Mouse (Mus musculus) CH12.LX (cell line): Measurements from ENCODE around the gene Pdlim1. TPM values are rescaled to one million over a fixed set of nuclear protein-coding genes. Genes with fewer than 3 reads are reported as not detected.

ENCODE experiments used
- DNase-seq: peaks from one replicate; pipeline ENCODE4 v3.0.0-alpha.2; 2013; ENCODE audit errors: extremely low read depth
- H3K27ac ChIP-seq: 2 replicates; pipeline ENCODE4 v1.5.1; 2012; ENCODE audit warnings: low read depth, mild to moderate bottlenecking, control low read depth, moderate library complexity; ENCODE audit not compliant: insufficient read depth
- H3K27me3 ChIP-seq: replicated peaks from 2 replicates; pipeline ENCODE3; 2012; ENCODE audit warnings: inconsistent platforms
- H3K36me3 ChIP-seq, 2 experiments: replicated peaks in 1 of 2; 2 replicates each; pipeline versions ENCODE3 to v1.6.1; 2012; ENCODE audit warnings: inconsistent platforms in 1 of 2, low read length in 1 of 2, mild to moderate bottlenecking in 1 of 2, mixed read lengths in 1 of 2, moderate library complexity in 1 of 2; ENCODE audit not compliant: control insufficient read depth in 1 of 2, insufficient read depth in 1 of 2
- H3K4me1 ChIP-seq, 2 experiments: 2 replicates each; pipeline ENCODE4 v1.6.1; 2012; ENCODE audit warnings: inconsistent platforms in 1 of 2, moderate library complexity in 1 of 2; ENCODE audit not compliant: insufficient read depth in 2 of 2, control insufficient read depth in 1 of 2
- H3K4me2 ChIP-seq: 2 replicates; pipeline ENCODE4 v1.6.1; 2012; ENCODE audit warnings: low read depth, mild to moderate bottlenecking, control low read depth; ENCODE audit not compliant: poor library complexity, insufficient read depth, severe bottlenecking
- H3K4me3 ChIP-seq, 3 experiments: fragments of 150-350 bp in 1 of 3; sonication (generic) in 1 of 3; replicated peaks in 1 of 3; 2 replicates each; pipeline versions ENCODE3 to v1.5.1; 2011 to 2012; ENCODE audit warnings: low read depth in 2 of 3, low read length in 2 of 3, mild to moderate bottlenecking in 2 of 3, moderate library complexity in 2 of 3, control low read depth in 1 of 3, improper control_type of control experiment in 1 of 3, inconsistent platforms in 1 of 3, mixed read lengths in 1 of 3; ENCODE audit not compliant: poor library complexity in 1 of 3
- H3K79me2 ChIP-seq: replicated peaks from 2 replicates; pipeline ENCODE4 v1.6.1; 2012; ENCODE audit warnings: mild to moderate bottlenecking, moderate library complexity; ENCODE audit not compliant: control insufficient read depth, poor library complexity, insufficient read depth, severe bottlenecking; ENCODE audit errors: extremely low read depth
- H3K9ac ChIP-seq: 2 replicates; pipeline ENCODE4 v1.6.1; 2012; ENCODE audit warnings: low read depth, mild to moderate bottlenecking, control low read depth, moderate library complexity; ENCODE audit not compliant: insufficient read depth
- H3K9me3 ChIP-seq: replicated peaks from 2 replicates; pipeline ENCODE3; 2012; ENCODE audit warnings: low read length, inconsistent platforms, mixed read lengths
- BHLHE40 ChIP-seq: IDR thresholded peaks from 2 replicates; pipeline ENCODE4 v1.6.1; 2011; ENCODE audit warnings: mild to moderate bottlenecking, low read depth, low read length, improper control_type of control experiment
- CHD1 ChIP-seq: IDR thresholded peaks from 2 replicates; pipeline ENCODE4 v1.6.1; 2012; ENCODE audit warnings: low read depth, low read length, improper control_type of control experiment, inconsistent platforms
- CHD2 ChIP-seq: IDR thresholded peaks from 2 replicates; pipeline ENCODE4 v1.6.1; 2011; ENCODE audit warnings: low read length, improper control_type of control experiment
- E2F4 ChIP-seq: IDR thresholded peaks from 2 replicates; pipeline ENCODE4 v1.6.1; 2011; ENCODE audit warnings: low read depth, low read length, improper control_type of control experiment; ENCODE audit not compliant: insufficient replicate concordance
- HCFC1 ChIP-seq: IDR thresholded peaks from 2 replicates; pipeline ENCODE4 v1.6.1; 2012; ENCODE audit warnings: low read depth, mild to moderate bottlenecking, inconsistent platforms, low read length, improper control_type of control experiment
- JUND ChIP-seq: conservative IDR thresholded peaks from 2 replicates; pipeline ENCODE4 v1.6.1; 2011; ENCODE audit warnings: low read depth, low read length, improper control_type of control experiment
- MAZ ChIP-seq: IDR thresholded peaks from 2 replicates; pipeline ENCODE4 v1.6.1; 2012; ENCODE audit warnings: low read depth, mild to moderate bottlenecking, inconsistent platforms, low read length, improper control_type of control experiment, moderate library complexity
- MEF2A ChIP-seq: IDR thresholded peaks from 2 replicates; pipeline ENCODE4 v1.6.1; 2014; ENCODE audit warnings: low read depth, mild to moderate bottlenecking, inconsistent platforms, low read length, improper control_type of control experiment, borderline replicate concordance
- MXI1 ChIP-seq: IDR thresholded peaks from 2 replicates; pipeline ENCODE4 v1.6.1; 2011; ENCODE audit warnings: mild to moderate bottlenecking, low read depth, low read length, improper control_type of control experiment
- NELFE ChIP-seq: IDR thresholded peaks from 2 replicates; pipeline ENCODE4 v1.6.1; 2011; ENCODE audit warnings: low read depth, low read length, improper control_type of control experiment
- RCOR1 ChIP-seq: conservative IDR thresholded peaks from 2 replicates; pipeline ENCODE4 v1.6.1; 2012; ENCODE audit warnings: low read depth, mild to moderate bottlenecking, inconsistent platforms, low read length, improper control_type of control experiment
- SIN3A ChIP-seq: IDR thresholded peaks from 2 replicates; pipeline ENCODE4 v1.6.1; 2012; ENCODE audit warnings: low read length, improper control_type of control experiment, inconsistent platforms
- TBP ChIP-seq: conservative IDR thresholded peaks from 2 replicates; pipeline ENCODE4 v1.6.1; 2011; ENCODE audit warnings: low read depth, low read length, improper control_type of control experiment
- TCF12 ChIP-seq: IDR thresholded peaks from 2 replicates; pipeline ENCODE4 v1.6.1; 2014; ENCODE audit warnings: low read depth, mild to moderate bottlenecking, inconsistent platforms, low read length, improper control_type of control experiment
- UBTF ChIP-seq: IDR thresholded peaks from 2 replicates; pipeline ENCODE4 v1.6.1; 2012; ENCODE audit warnings: low read depth, mild to moderate bottlenecking, inconsistent platforms, low read length, improper control_type of control experiment, moderate library complexity
- USF2 ChIP-seq: conservative IDR thresholded peaks from 2 replicates; pipeline ENCODE4 v1.6.1; 2011; ENCODE audit warnings: low read depth, low read length, improper control_type of control experiment
- ZMIZ1 ChIP-seq: IDR thresholded peaks from 2 replicates; pipeline ENCODE4 v1.6.1; 2012; ENCODE audit warnings: low read depth, mild to moderate bottlenecking, inconsistent platforms, low read length, improper control_type of control experiment
- dilution Hi-C: fragments of 300-500 bp; cut with MboI; formaldehyde crosslinking; loops from 2 replicates; pipeline ENCODE4 v1.14.3; 2020; ENCODE audit warnings: low sequenced_read_pairs; ENCODE audit not compliant: extremely low pct_unique_long_range_greater_than_20kb, extremely low pct_ligation_motif_present
- in situ Hi-C: fragments of 300-500 bp; cut with MboI; formaldehyde crosslinking; loops from 3 replicates; pipeline ENCODE4 v1.14.3; 2019; ENCODE audit warnings: low sequenced_read_pairs, low pct_ligation_motif_present, low pct_unique_long_range_greater_than_20kb, mixed read lengths
- polyA plus RNA-seq: library from polyadenylated mRNA; unstranded; fragments of >175 nt; gene quantifications from 2 replicates; pipeline ENCODE4 v1.2.1, GENCODE M21; 2012; ENCODE audit warnings: low read depth; ENCODE audit not compliant: insufficient read length
- total RNA-seq, 2 experiments: library from RNA; depleted of rRNA; stranded (reverse); fragments of 300-350 nt in 1 of 2; fragments of >200 nt in 1 of 2; gene quantifications; 2 replicates each; pipeline ENCODE4 v1.2.3; 2012 to 2014

The Pdlim1 gene
- total and polyA plus RNA-seq, 3 experiments = 15.1 to 54.9 (median 18.7) TPM

DNA sequence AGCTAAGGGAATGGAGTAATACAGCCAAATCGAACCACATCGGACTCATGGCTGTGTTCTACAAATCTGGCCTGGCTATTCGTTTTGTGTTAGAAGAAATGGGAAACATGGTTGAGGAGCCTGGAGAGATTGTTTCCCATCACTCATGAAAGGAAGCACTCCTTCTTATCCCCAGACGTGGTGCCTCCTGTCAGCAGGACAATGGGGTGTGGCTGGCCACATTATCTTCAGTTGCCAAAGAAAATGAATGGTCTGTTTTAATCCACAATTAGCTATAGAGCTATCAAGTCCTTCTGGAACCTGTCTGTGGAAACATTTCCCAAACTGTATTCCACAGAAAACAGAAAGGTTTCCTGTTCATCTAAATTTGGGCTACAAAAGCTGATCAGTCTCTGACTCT is 45.4 kb upstream of the Pdlim1 start:
- no peak for DNase-seq
- no peak for TF ChIP-seq CHD2
- no peak for TF ChIP-seq HCFC1
- TF ChIP-seq BHLHE40 = no peak
- TF ChIP-seq CHD1 = no peak
- no peak for TF ChIP-seq TBP
- no peaks in the 10 kb centered on the region for H3K79me2 ChIP-seq
- no peak overlapping the region for H3K9ac ChIP-seq
- no peak overlapping the region for H3K4me3 ChIP-seq
- no peaks in the 10 kb centered on the region for H3K27me3 ChIP-seq
- no peaks in the 10 kb centered on the region for H3K9me3 ChIP-seq
- peaks cover 0 to 12% of the 10 kb centered on the region in 2 experiments for H3K36me3 ChIP-seq
- no peaks in the 10 kb centered on the region for H3K4me1 ChIP-seq
- dilution Hi-C loops = no loop called here
- in situ Hi-C loops = no loop called here
- no peak overlapping the region for H3K4me2 ChIP-seq
- no peak overlapping the region for H3K27ac ChIP-seq

DNA sequence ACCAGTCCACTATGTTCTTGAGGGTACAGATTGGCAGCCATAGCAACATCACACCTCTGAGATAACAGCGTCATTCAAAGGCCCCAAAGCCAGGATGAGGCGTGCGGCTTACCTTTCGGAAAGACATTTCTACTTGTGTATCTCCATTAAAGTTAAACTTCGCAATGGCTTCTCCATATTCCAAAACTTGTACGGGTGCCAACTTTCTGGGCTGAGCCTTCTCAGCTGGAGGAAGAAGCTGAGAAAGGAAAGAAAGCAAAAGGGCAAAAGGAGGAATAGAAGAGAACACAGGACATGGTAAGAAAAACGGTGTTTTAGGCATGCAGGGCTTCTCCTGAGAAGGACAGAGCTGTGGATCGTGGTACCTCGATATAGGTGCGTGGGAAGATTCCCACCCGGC is 42.6 kb upstream of the Pdlim1 start:
- Histone ChIP-seq H3K9ac (no peak overlapping the region), H3K9me3 (no peaks in the 10 kb centered on the region), H3K36me3 (peaks cover 0 to 22% of the 10 kb centered on the region in 2 experiments), H3K27me3 (no peaks in the 10 kb centered on the region), H3K4me1 (no peaks in the 10 kb centered on the region), H3K27ac (no peak overlapping the region), H3K4me3 (no peak overlapping the region), H3K4me2 (no peak overlapping the region), H3K79me2 (no peaks in the 10 kb centered on the region)
- in situ Hi-C loops (no loop called here), dilution Hi-C loops (no loop called here)
- no peak for TF ChIP-seq USF2
- TF ChIP-seq ZMIZ1 = no peak
- TF ChIP-seq SIN3A = no peak
- no peak for TF ChIP-seq JUND
- TF ChIP-seq MEF2A = no peak
- no peak for TF ChIP-seq CHD1
- no peak for TF ChIP-seq UBTF
- TF ChIP-seq RCOR1 = no peak
- no peak for TF ChIP-seq TCF12
- no peak for TF ChIP-seq MXI1
- TF ChIP-seq HCFC1 = no peak
- no peak for TF ChIP-seq MAZ
- TF ChIP-seq E2F4 = no peak
- TF ChIP-seq NELFE = no peak
- DNase-seq = no peak
